Mouse (Mus musculus) frontal cortex, postnatal 10 days (tissue): ENCODE data around the gene Tmem216.
"Not testable (repeated sequence)": the region's sequence is repeated elsewhere in the genome, so short reads cannot be mapped to it uniquely, and the experiment has no call there.

Source experiments
- DNase-seq, 2 experiments: peaks; one replicate each; pipeline ENCODE4 v3.0.0; 2022; ENCODE audit warnings: low spot score in 2 of 2, mixed read lengths in 1 of 2

The Tmem216 gene

DNA sequence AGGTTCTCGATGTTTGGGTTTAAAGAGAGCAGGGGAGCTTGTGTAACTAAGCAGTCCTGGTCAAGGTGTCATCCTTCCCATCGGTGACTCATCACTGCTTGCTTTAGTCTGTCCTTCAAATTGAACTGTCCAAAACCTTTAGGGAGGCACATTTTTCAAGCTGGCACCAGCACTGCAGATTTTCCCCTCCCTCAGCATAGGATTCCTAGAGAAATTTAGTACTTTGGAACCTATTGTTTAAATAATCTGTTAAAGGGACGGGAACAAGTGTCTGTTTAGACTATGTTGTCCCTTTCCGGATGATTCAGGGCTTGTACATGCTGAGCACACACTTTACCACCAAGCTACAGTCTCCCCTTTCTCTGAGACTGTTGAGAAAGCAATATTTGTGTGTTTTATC, 9.2 kb upstream of the Tmem216 start:
- no peak for DNase-seq

GRCm38 (mm10) chr19:10564278-10564677, 8.2 kb upstream of the Tmem216 start:
- no peak for DNase-seq

GRCm38 (mm10) chr19:10562351-10562750, 6.3 kb upstream of the Tmem216 start:
- no peak for DNase-seq

DNA sequence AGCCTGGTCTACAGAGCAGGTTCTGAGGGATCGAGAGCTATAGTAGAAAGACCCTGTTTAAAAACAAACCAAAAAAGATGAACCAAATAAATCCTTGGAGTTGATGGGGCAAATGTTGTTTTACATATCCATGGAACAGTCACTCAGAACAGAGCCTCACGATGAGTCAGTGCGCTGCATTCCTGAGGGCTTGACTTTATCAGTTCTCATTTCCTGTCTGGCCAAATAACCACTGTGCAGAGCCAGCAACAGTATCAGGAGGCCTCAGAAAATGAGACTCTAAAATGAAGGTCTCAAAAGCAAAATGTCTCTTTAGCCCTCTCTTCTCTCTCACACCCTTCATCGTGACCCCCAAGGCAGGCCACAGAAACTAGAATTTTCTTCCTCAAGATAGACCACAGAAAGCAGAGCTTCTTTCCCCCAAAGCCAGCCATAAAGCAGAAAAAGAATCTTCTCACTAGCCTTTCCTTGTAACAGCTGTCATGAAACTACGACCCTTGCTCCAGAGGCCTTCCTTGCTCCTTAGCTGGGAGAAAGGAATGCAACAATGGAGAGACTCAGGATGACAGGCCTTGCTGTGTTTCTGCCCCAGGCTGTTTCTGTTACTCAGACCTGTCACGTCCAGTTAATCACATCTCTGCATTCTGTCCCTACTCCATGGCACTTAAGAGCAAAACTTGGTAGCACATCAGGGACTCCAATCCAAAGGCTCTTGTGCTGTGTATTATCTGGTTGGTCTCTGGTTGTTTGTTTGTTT, 5.7 kb upstream of the Tmem216 start:
- DNase-seq: no peak

- no peak for DNase-seq
Measured at GRCm38 (mm10) chr19:10560108-10560507, 4.1 kb upstream of the Tmem216 start.

GRCm38 (mm10) chr19:10557837-10558375, 1.9 kb upstream of the Tmem216 start:
- not testable (repeated sequence) for DNase-seq

DNA sequence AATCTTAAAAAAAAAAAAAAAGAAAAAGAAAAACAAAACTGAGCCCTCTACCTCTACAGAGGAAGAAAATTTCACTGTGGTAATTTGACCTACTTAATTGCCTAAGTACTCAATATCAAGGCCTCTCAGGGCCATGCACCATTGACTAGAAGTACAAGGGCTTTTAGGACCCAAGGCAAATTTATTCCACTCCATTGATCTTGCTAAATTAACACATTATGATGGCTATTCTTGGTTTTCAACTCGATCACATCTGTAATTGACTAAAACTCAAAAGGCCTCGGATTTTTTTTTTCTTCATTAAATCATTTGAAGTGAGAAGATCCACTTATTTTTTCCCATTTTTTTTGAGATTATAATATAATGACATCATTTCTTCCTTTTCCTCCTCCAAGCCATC, 1.4 kb upstream of the Tmem216 start:
- no peak for DNase-seq

DNA sequence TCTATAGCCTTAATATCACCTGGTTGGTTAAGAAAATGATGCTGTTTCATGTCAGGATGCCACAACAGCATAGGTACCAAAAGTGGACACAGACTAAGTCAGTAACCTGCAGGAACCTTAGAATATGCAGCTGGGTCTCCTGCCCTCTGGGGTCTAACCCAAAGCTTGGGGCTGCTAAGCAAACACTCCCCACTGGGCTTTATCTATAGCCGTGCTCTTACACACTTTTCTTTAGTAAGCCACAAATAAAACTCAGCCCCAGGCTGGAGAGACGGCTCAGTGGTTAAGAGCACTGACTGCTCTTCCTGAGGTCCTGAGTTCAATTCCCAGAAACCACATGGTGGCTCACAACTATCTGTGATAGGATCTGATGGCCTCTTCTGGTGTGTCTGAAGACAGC, 963 bp upstream of the Tmem216 start:
- no peak for DNase-seq

DNA sequence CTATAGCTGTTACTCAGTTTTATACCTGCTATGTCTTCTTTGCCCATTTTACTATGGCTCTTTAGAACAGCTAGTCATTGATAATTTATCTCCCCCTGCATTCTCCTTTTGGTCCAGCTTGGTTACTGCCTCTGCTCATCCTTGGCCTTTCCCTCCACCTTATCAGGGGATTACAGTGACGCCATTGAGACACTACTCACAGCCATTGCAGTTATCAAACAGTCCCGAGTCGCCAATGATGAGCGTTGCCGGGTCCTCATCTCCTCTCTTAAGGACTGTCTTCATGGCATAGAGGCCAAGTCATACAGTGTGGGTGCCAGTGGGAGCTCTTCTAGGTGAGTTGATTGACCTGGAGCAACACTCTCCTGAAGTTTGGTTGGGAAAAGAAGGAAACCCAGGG, 16.6 kb downstream of the Tmem216 start:
- no peak for DNase-seq

DNA sequence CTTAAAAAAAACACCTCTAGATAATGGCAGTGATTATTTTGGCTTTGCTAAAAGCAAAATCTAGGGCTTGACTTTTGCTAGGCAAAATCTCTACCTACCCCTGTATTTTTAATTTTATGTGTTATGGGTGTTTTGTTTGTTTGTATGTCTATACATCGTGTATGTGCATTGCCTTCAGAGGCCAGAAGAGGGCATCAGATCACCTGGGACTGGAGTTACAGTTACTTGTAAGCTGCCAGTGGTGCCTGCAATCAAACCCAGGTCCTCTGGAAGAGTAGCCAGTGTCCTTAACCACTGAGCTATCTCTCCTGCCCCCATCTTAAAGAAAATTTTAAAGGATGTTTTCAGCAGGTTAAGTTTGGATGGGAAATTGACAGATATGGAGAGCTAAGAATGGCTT, 26.0 kb downstream of the Tmem216 start:
- no peak for DNase-seq

- DNase-seq: peak in 1 of 2 experiments; percentile 17
Measured at GRCm38 (mm10) chr19:10525910-10526309, 30.1 kb downstream of the Tmem216 start, which contains the start of gene Sdhaf2. TSS of gene Sdhaf2 (minus strand) at chr19:10526142.

DNA sequence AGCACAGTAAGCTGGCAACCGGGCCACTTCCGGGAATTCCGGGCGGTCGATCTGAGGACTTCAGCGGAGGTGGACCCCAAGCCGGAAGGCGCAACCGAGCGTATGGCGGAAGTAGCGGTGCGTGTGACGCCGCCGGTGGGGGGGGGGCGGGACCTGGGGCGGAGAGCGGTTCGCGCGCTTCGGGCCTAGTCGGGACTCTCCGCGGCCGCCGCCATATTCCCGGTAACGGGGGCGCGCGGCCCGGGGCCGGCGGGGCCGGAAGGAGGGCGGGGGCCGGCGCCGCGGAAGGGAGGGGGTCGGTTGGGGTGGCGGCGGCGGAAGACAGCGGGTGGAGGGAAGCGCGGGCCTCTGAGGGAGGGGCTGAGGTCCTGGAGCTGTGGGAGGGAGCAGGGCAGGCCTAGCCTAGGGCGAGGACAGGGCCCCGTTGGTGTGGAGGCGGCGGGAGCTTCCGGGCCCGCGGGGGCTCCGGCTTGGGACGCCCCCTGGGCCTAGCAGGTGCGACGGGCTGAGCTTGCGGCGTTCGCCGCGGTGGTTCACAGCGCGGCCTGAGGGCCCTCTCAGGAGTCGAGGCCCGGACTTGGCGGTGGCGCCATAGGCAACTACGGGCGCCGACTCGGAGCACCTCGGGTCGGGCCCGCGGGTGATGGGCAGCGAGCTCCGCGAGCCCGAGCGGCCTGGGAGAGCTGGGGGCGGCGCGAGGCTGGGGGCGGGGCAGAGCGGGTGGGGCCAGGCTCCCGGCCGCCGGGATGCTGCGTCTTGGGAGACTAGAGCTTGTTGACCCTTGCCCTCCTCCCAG, 30.7 kb downstream of the Tmem216 start, which contains the start of gene Cpsf7:
Cpsf7 (plus strand) TSS at position 161 of the 796 bp plus-strand sequence.
- peak; percentile 82 to 87 for DNase-seq

GRCm38 (mm10) chr19:10524784-10525105, 31.3 kb downstream of the Tmem216 start:
- DNase-seq: no peak

- DNase-seq: no peak
Measured at GRCm38 (mm10) chr19:10523483-10524080, 32.5 kb downstream of the Tmem216 start.

DNA sequence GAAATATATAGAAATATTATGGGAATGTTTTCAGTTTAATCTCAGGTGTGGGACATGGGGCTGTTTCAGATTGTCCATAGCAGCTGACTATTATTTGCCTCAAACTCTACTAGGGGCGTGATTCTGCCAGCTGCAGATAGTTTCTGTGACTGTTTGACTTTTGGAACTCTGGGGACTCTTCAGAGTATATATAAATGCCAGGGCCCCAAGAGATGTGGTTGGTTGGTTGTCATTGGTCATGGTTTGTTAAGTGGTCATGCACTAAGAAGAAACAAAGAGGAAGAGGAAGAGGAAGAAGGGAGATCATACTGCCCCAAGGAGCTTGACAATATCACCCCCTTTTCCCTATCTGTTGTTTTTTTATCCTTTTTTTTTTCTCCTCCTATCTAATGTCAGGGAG, 34.1 kb downstream of the Tmem216 start:
- DNase-seq: no peak

DNA sequence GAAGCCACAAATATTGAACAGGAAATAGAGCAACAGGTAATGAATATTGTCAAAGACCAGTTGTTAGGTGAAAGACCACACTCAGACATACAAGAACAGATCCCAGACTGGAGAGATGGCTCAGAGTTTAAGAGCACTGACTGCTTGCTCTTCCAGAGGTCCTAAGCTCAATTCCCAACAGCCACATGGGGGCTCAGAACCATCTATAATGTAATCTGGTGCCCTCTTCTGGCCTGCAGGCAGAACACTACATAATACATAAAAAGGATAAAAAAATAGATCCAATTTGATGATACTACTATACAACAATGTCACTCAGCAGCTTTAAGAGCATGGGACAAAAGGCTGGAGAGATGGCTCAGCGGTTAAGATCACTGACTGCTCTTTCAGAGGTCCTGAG, 35.7 kb downstream of the Tmem216 start:
- DNase-seq: no peak

GRCm38 (mm10) chr19:10510759-10511330, 45.2 kb downstream of the Tmem216 start:
- DNase-seq: no peak

DNA sequence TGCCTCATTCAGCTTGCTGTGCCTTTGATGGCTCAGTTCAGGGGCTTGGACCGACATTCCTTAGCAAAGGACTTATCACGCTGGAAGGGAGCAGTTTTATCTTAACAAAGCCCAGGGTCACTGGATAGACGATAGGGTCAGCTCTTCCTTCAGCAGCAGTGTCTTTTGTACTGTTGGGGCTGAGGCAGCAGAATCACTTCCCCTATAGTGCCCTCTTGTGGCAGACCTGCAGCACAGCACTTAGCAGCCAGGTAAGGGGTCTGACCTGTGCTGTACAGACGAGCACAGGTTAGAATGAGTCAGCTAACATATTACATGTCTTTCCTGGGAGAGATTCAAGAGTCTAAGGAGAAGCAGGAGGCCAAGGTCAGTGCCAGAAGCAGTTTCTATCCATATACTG, 53.5 kb downstream of the Tmem216 start:
- no peak for DNase-seq

GRCm38 (mm10) chr19:10500581-10500980, 55.5 kb downstream of the Tmem216 start:
- no peak for DNase-seq

- DNase-seq: no peak
Measured at GRCm38 (mm10) chr19:10497512-10498160, 58.4 kb downstream of the Tmem216 start.

DNA sequence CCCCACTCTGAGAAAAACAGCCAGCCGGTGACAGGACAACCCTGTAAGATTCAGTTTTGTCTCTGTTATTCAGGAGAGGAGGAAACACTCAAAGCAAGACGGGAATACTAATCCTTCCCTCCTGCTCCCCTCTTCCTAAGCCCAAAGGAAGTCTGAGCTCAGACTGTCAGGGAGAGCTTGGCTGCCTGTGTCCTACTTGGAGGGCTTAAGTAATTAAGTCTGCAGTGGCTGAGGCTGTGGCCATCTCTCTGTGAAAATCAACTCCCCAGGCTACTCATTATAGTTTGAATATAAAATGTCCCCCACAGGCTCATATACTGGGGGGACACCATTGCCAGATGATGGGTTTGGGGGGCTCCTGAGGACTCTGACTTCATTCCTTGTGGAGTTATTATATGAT, 59.1 kb downstream of the Tmem216 start:
- no peak for DNase-seq

DNA sequence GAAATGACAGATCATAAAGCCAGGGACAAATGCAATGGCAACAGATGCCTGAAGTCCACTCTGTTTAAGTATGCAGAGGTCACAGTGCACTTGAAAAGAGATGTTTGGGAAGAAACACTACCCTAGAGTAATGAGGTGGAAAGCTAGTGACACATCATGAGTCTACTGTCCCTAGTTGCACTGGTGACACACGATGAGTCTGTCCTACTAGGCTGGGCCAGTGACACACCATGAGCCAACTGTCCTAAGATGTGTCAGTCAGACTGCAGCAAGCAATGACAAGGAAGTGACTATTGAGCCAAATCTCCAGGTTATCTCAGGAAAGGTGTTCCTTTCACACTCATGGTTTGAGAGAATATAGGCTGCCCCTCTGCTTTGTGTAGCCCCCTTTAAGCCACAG, 60.4 kb downstream of the Tmem216 start:
- no peak for DNase-seq
